Mouse (Mus musculus): ENCODE data around the gene Aunip.

GRCm38 (mm10) chr4:134505303-134505789, 5.5 kb upstream of the Aunip start:
- TF ChIP-seq CTCF (IDR thresholded peaks at IDR 0.05; ENCODE audit: insufficient read depth, low read depth, low read length) (no peak), POLR2A (IDR thresholded peaks at IDR 0.05; ENCODE audit: insufficient read depth, low read depth, low read length) (no peak)
